Mouse (Mus musculus) right cerebral cortex, postnatal 4 days (tissue): Measurements from ENCODE around the gene Gpr27.

ENCODE experiments used
- DNase-seq: peaks from one replicate; pipeline ENCODE4 v3.0.0-alpha.2; 2022

Gene Gpr27

DNA sequence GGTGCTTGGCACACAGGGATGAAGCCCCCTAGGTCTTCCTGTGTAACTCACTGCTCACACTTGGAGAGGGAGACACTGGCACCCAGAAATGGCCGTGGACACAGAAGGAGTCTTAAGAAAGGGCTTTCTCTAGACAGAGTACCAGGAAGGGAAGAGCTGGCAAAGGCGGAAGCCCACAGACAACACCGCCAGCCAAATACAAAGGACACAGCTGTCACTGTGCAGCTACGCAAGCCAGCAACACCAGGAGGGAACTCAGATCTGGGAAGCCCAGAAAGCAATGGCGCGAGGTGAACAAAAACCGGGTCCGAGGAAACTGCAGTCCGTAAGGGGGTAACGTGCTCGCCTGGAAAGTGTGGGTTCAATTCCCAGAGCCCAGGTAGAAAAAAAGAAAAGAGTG is 14.4 kb upstream of the Gpr27 start:
- DNase-seq = no peak

DNA sequence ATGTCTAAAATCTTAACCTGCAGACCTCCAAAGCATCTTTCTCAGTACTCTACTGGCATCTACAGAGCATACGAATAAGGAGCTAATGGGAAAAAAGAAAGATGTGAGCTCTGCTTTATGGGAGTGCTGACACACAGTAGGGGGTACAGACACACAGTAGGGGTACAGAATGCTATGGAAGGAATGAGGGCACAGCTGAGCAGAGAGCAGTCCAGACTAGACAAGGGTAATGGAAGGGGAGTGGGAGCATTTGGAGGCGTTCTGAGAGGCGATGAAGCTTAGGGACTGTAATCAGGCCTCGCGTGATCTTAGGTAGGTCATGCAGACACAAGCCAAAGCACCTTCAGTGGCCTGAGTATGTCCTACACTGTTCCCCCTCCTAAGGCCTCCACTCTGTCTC is 8.5 kb upstream of the Gpr27 start:
- DNase-seq = no peak

DNA sequence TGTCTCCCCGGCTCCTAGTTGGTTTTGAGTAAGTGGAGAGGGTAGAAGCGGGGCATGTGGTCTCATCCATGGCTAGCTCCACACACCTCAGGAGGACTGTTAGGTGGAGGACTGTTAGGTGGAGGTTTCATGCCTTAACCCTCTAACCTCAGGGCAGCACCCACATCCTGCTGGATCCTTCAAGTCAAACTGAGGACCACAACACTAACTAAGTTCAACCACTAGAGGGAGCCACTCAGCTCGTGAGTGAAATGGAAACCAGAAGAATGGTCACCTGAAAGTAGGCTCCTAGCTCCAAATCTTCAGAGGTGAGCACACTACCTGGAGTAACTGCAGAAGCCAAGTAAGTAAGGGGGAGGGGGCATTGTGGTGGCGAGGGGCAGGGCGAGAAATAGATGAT is 7.6 kb upstream of the Gpr27 start:
- no peak for DNase-seq

DNA sequence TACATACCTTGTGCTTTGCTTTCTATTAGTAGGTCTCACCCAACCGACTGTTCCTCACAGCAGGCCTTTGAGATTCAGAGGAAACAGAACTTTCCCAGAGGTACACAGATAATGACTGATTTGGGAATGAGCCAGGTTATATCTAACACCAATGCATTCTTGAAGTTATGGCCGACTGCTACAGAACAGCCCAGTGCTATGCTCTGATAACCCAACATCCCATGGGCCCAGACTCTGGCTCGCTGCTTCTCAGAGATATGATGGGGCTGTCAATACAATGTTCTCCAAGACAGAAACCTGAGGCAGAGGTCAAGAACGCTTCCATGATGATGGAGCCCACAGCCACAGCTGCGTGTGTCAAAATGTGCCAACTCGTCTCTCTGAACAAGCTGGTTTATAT is 4.0 kb upstream of the Gpr27 start:
- DNase-seq = no peak

DNA sequence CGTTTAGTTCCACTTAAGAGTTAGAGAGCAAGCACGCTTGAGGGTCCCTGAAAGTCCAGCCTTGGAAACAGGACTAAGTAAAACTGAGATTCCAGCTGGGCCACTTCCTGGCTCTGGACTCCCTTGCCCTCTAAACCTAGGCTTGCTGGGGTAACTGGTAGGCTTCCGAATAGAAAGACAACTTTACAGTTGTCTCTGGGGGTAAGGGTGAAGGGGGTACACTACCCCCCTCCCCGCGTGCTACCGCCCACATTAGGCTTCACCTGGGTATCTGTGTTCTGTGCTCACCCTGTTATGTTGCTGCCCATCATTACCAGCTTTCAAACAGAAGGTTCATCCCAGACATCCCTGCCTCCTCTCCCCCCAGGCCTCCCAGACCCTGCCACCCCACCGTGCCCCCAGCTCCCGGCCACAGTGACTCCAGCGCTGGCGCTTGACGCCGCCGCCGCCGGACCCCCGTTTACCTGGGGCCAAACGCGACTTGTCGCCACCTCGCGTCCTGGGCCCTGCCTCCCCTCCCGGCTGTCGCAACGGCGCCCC is 743 bp upstream of the Gpr27 start:
- DNase-seq = no peak

DNA sequence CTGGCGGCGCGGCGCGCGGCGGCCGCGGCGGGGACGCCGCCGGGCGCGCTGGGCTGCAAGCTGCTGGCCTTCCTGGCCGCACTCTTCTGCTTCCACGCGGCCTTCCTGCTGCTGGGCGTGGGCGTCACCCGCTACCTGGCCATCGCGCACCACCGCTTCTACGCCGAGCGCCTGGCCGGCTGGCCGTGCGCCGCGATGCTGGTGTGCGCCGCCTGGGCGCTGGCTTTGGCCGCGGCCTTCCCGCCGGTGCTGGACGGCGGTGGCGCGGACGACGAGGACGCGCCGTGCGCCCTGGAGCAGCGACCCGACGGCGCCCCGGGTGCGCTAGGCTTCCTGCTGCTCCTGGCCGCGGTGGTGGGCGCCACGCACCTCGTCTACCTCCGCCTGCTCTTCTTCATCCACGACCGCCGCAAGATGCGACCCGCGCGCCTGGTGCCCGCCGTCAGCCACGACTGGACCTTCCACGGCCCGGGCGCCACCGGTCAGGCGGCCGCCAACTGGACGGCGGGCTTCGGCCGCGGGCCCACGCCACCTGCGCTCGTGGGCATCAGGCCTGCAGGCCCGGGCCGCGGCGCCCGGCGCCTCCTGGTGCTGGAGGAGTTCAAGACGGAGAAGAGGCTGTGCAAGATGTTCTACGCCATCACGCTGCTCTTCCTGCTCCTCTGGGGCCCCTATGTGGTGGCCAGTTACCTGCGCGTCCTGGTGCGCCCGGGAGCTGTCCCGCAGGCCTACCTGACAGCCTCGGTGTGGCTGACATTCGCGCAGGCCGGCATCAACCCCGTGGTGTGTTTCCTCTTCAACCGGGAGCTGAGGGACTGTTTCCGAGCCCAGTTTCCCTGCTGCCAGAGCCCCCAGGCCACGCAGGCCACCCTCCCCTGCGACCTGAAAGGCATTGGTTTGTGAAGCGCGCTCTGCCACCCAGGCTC is 700 bp downstream of the Gpr27 start:
- DNase-seq = peak; percentile 48

DNA sequence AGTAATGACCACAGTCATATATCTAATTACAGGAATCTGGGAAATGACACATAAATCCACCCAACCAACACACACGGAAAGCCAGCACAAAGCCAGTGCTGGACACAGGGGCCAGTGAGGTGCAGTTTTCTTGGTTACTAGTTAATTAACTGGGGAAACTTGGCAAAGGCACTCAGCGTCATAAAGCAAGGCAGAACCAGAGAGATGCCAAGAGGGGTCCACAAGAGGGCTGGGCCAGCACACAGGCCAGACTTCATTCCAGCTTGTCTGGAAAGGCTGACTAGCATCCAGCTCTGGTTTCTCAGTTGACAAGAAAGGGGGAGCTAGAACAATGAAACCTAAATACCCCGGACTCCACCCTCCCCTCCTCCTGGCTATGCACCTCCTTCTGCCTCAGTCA is 8.0 kb downstream of the Gpr27 start:
- no peak for DNase-seq

DNA sequence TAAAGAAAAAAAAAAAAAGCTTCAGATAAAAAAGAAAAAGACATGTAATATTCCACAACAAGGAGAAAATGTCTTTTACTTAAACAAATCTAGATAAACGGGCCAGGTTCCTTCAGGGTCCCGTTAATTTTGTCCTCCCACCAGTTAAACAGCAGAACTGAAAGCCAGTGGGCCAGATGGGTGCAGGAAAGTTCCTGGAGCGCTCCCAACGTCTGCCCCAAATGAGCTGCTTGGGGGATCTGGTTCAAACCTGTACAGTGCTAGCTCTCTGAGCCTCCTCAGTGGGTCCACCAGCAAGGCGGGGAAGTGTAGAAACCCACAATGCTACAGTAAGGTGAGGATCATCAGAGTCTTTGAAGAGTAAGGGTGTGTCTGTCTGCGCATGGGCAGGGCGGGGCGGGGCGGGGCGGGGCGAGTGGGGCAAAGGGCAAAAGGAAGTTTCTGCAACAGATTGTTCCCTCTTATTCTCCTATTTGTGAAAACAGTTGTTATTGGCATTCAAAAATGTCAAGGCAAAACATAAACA is 19.2 kb downstream of the Gpr27 start:
- no peak for DNase-seq

DNA sequence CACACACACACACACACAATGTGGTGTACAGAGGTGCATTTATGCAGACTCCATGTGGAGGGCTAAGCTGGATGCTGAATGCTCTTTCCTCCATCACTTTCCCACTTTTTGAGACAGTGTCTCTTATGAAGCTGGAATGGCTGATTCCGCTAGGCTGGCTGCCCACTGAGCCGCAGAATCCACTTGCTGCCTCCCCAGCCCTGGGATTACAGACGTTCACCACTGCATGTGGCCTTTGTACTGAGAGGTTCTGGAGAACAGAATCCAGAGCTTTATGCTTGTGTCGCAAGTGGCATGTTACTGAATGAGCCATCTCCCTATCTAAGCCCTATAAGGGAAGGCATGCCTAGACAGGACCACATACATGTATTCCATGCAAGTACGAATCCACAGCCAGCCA is 20.8 kb downstream of the Gpr27 start:
- DNase-seq = no peak

DNA sequence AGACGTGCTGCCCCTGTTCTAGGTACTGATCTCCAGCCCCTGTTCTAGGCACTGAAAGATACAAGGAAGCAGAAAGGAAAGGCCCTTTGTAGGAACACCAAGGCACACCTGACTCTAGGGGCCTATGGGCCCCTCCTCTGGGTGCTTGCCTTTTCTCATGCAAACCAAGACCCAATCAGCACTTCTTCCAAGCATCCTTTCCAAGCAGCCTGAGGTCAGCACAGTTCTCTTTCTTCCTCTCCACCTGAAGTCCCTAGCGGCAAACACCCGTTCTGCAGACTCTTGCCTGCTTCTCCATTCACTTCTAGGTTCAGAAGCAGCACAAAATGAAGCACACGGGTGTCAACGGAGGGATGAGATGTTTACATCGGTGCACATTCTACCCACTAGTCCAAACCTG is 22.7 kb downstream of the Gpr27 start:
- no peak for DNase-seq

DNA sequence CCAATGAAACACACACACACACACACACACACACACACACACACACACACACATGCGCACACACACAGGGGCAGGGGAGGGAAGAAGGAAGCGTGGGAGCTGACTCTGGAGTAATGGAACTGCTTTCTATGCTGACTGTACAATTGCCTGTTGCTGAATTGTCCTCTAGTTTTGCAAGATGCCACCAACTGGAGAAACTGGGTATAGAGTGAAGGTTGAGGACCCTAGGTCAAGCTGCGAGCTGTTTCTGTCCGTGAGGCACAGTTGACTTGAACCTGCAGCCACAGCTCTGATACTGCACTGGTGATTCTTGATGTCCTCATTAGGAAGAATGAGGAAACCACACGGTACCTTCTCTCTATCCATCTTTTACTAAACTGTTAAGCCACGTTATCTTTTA is 23.4 kb downstream of the Gpr27 start:
- no peak for DNase-seq

DNA sequence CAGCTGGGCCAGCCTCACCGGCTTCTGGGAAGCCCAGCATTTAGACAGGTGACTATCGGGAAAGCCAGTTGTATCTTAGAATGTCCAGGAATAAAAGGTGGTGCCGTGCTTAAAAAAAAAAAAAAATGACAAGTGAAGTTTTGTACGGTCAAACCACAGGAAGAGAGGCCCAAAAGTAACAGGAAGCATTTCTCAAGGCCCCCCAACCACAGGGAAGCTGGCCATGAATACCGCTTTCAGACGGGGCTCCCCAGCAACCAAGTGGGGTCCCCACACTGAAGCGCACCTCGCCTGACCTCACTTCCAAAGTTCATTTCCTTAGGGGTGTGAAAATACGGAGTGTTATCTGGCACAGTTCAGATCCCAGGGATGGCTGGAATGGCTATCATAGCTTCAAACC is 28.6 kb downstream of the Gpr27 start:
- no peak for DNase-seq

DNA sequence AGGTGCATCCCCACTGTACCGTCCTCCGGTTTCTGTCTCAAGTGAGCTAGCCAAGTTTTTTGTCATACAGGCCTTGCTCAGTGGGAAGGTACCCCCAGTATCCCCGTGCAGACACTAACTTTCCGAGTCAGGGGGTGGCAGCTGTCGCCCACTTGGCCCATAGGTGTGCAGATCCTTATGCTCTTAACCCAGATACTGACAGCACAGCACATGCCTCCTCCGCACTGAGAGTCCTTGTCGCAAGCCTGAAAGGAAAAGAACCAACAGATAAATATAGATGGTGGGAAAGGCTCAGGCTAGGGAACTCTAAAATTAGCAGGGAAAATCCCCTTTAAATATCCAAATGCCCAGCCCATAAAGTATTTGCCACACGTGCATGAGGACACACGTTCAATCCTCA is 29.9 kb downstream of the Gpr27 start:
- DNase-seq = no peak

DNA sequence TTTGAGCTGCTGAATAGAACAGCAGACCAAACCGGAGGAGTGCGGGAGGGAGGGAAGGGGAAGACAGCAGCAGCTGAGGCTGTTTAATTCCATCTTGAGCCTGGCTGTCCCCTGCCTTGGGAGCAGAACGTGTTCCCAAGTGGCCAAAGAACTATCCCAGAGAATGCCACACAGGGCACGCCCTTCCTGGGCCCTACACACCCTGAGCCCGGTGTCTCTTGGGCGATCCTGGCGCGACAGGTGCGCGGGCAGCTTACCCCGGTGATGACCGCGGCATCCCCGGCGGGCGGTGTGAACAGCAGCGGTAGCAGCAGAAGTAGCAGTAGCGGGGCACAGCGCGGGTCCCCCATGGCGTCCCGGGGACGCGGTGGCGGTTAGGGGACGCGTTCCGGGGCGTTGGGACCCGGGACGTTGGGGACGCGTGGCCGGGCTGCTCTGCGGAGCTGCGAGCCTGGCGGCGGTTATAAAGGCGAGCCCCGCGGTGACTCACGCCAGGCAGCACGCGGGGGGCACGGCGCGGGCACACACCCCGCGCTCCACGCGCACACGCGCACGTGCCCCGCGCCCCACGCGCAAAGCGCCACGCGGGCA is 33.6 kb downstream of the Gpr27 start, which contains the start of gene Prok2:
Gene Prok2 (minus strand): TSS at position 422 of the 591 bp plus-strand sequence.
- peak; percentile 19 for DNase-seq

DNA sequence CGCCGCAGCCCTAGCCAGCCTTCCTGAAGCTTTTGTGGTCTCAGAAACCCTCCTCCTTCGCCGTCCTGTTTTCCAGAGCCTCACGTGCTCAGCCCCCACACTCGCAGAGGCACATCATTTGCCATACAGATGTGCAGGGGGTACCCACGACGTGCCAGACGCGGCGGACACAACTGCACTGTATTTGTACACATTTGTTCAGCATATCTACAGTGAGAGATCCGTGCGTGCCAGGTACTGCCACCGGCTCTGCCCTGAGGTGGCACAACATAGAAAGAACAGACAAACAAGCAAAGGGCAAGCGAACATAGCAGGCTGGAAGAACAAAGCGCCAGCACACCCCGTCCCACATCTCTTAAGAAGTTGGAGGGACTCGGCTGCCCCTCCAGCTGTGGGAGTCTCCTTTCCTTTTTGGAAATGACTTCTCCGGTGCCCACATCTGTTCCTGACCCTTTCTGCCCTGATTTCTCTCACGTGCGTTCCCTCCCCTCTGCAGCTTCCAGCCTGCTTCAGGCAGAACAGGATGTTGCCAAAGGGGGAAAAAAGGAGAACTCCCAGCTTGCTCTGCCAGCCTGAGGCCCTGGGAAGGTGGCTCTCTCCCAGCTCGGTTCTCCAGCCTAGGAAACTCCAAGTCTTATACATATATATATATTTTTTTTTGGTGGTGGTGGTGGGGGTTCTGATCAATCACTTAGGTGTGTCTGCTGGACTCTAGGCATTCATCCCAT is 34.3 kb downstream of the Gpr27 start:
- no peak for DNase-seq

DNA sequence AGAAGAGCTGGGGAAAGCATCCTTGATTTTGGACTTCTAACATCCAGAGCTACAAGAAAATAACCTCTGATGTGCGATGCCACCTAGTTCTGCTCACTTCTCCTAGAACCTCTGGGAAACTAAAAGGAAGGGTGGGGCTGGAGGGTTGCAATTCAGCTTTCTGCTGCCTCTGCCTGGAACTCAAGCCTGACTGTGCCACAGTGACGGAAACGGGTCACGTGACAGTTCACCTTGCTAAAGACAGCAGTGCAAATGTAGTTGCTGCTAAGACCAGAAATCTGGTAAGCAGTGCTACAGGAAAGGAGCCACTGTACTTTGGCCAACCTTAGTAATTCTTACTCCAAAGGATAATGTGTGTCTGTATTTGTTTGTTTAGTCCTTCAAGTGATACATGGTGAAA is 37.4 kb downstream of the Gpr27 start:
- no peak for DNase-seq

DNA sequence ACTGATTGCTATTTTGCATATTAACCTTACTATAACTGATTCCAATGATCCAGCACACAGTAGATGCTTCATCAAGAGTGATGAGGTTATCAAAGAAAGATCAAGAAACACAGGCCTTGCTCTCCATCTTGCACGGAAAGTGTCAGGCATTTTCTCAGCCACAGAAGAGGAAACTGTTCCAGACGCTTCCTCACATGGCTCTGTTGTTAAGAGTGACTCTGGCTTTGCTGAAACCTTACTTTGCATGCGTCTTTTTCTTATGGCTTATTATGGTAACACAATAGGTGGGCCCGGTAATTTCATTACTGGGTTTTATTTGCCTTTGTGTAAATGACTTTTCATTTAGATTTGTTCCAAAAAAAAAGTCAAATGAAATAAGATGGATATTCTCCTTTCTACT is 39.4 kb downstream of the Gpr27 start:
- DNase-seq = no peak

DNA sequence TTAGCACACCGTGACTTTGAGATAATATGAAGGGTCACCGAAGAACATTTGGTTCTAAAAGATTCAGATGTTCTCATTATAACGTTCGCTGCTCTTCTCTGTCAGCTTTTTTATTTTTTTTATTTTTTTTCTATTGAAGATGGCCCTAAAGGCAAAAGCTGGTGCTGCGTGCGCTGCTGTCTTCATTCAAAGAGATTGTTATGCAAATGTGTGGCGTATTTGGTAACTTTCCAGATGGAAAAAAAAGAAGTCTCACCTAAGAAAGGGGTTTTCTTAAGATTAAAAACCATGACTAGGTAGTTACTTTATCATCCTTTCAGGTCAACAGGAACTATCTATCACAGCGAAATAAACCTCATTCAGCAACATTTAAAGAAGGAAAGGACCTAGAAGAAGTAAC is 40.2 kb downstream of the Gpr27 start:
- no peak for DNase-seq

DNA sequence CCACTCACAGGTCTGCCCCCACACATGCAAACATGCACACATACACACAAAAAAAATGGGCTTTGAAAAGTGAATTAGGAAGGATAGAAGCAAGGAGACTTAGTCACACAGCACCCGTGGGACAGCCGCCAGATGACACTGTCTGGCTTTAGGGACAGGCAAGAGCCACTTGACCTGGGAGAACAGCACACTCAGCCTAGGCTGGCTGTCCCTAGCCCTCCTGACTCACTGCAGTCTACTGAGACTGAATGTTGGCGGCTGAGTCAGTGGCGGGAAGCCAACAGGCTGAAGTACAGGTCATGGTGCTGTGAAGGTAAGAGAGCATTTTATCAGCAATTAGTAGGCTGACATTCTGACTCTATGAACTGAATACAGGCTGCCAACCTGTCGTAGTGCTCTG is 42.2 kb downstream of the Gpr27 start:
- DNase-seq = no peak

DNA sequence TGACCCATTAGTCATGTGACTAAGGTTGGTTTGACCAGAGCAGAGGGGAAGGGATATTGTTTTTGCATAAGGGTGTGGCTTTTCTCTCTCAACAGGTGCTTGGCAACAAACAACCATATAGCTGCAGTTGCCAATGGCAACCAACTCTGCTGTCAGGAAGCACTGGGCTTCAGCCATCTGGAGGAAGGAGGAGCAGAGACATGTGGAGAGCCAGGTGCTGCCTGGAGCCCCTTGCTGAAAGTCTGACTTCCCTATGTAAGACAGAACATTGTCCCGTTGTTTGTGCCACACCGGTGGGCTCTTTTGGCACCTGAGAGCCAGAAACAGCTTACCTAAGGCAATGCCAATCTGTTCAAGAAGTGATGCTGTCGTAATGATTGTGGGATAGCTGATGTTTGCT is 50.4 kb downstream of the Gpr27 start:
- DNase-seq = no peak
